Mouse (Mus musculus) activated CD4-positive, CD25-positive, alpha-beta regulatory T cell (primary cell): ENCODE results near the gene Ddx39. TPM values are rescaled to one million over a fixed set of nuclear protein-coding genes. Genes with fewer than 3 reads are reported as not detected.

Experiments
- polyA plus RNA-seq, 2 experiments: library from polyadenylated mRNA; unstranded; fragments of 100-300 nt; shearing (Covaris generic); gene quantifications; one replicate each; pipeline ENCODE4 v1.2.1; 2017

Ddx39 gene
- 100 to 1,000 TPM; 173 to 220 TPM for polyA plus RNA-seq

GRCm38 (mm10) chr8:83715031-83715690, at the start of gene Ddx39:
Gene Ddx39 (plus strand): TSS chr8:83715177.

GRCm38 (mm10) chr8:83665969-83666865, 48.8 kb upstream of the Ddx39 start, which contains the start of gene Ptger1:
Gene Ptger1 (plus strand): TSS chr8:83666678.

DNA sequence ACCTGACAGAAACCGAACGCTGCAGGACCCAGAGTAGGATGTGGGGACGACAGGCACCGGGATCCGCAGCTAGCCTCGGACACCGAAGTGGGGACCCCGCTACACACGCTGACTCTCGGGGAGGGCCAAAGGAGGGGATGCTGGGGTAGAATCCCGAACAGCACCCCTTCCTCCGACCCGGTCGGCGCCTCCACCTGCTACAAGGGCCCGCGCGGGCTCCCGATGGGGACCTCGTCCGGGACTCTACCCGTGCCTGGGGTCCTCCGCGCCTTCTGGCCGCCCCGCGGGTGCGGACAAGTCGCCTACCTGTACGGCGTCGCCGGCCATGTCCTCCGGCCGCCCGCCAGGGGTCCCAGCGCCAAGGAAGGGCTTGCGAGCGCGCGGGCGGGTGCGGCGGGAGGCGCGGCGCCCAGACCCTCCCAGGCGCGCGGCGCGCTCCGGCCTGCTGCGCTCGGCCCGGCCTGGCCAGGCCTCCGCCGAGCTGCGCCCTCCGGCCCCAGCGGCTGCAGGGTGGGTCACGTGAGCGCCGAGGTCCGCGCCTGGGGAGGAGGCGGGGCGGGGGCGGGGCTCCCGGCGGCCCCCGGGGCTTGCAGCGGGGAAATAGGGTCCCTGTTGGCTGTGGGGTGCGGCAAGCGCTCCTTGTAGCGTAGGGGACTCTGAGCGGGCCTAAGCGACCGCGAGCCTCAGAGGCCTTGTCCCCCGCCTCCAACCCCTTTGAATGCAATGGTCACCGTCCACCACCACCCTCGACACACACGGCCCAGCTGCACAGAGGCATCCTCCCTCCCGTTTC, 16.1 kb upstream of the Ddx39 start, which contains the start of gene Pkn1:
Pkn1 (minus strand) TSS at position 519 of the 793 bp plus-strand sequence.

DNA sequence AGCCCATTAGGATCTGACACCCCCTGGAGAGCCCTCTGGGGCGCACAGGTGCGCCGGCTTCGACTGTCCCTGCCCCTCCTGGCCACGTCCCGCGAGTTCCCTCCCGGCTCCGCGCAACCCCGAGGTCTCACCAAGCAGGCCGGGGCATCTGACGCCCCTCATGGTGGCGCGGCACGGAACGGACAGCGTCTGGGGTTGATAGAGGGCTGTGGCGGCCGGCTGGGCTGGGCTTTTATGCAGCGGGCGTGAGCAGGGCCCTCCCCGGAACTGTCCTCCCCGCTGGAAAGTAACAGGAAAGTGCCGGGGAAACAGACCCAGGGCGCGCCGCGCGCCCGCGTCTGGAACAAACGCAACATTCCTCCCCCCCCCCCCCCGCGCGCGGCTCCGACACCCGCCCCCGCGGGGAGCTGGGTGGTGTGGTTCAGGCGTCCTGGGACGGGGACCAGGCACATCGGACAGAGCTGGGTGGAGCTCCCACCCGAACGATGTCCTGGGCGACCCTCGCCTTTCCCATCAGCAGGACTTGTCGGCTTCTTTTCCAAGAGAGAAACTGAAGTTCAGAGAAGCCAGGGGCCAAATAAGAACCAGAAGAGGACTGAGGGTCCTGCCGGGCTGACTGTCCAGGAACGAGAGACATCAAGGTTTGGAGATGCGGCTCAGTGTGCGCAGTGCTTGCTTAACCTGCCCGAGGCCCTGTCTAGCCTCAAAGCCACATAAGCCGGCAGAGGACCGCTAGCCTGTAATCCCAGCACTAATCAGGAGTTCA, 26.2 kb downstream of the Ddx39 start, which contains the start of gene Adgre5:
Adgre5 (minus strand) TSS at position 351 of the 766 bp plus-strand sequence.

Other genes starting within 250 kb of the Ddx39 start
- not detected for gene Olfr370, start 179.4 kb upstream of the Ddx39 start, polyA plus RNA-seq
- 100 to 1,000 TPM; 291 to 304 TPM for gene Ndufb7, start 148.5 kb upstream of the Ddx39 start, polyA plus RNA-seq
- 100 to 1,000 TPM; 406 to 440 TPM for gene Tecr, start 107.2 kb upstream of the Ddx39 start, polyA plus RNA-seq
- 10 to 100 TPM; 74.4 to 77.3 TPM for gene Dnajb1, start 107.0 kb upstream of the Ddx39 start, polyA plus RNA-seq
- 10 to 100 TPM; 59.7 to 61.0 TPM for gene Gipc1, start 62.5 kb upstream of the Ddx39 start, polyA plus RNA-seq
- 1 to 10 TPM; 1.0 to 2.5 TPM for gene Ptger1, start 48.5 kb upstream of the Ddx39 start, polyA plus RNA-seq
- gene Pkn1, start 16.0 kb upstream of the Ddx39 start, polyA plus RNA-seq, result 100 to 1,000 TPM; 122 to 172 TPM
- gene Adgre5, start 26.1 kb downstream of the Ddx39 start, polyA plus RNA-seq, result 100 to 1,000 TPM; 251 to 404 TPM
- 10 to 100 TPM in 1 of 2 experiments, 1 to 10 TPM in 1; 7.8 to 15.3 TPM for gene Adgrl1, start 184.9 kb downstream of the Ddx39 start, polyA plus RNA-seq
- gene Gm10644, start 240.0 kb downstream of the Ddx39 start, polyA plus RNA-seq, result under 1 TPM; 0.24 to 0.63 TPM
- gene Asf1b, start 240.3 kb downstream of the Ddx39 start, polyA plus RNA-seq, result 10 to 100 TPM; 40.2 to 42.2 TPM